Mouse (Mus musculus): Measurements from ENCODE around the gene Ppp1ca.

GRCm38 (mm10) chr19:4203148-4203547 lies 11.3 kb downstream of the Ppp1ca start:
- no peak for TF ChIP-seq EP300 (IDR thresholded peaks at IDR 0.05; ENCODE audit: low read depth)
- peak; percentile 45 for TF ChIP-seq CTCF (IDR thresholded peaks at IDR 0.05; ENCODE audit: low read depth)

Measured in liver, postnatal 0 days (tissue).